Mouse (Mus musculus): Measurements from ENCODE around the gene Otop3. TPM values are rescaled to one million over a fixed set of nuclear protein-coding genes. Genes with fewer than 3 reads are reported as not detected.
A peak's percentile ranks its signal among the peaks of the same experiment; 100 is the strongest.

Otop3 gene
- polyA plus RNA-seq (2015; fragmentation: Nextera tagmentation; extraction: Ambion mirVana), result 0.37 TPM in 1 of 2 replicates, not detected in the other

GRCm38 (mm10) chr11:115334531-115334930 is at the start of gene Otop3:
TSS of gene Otop3 (plus strand) at chr11:115334731.
- Histone ChIP-seq H3K4me3 (replicated peaks; ENCODE audit: low read length) (peak within 1 kb of the TSS; percentile 30), H3K36me3 (ENCODE audit: control insufficient read depth, insufficient read depth) (no peaks in the 10 kb centered on the region), H3K9me3 (ENCODE audit: control insufficient read depth, low read length) (no peaks in the 10 kb centered on the region), H3K4me2 (ENCODE audit: low read length) (peak within 1 kb of the TSS; percentile 55), H3K27me3 (replicated peaks; ENCODE audit: control insufficient read depth, insufficient read depth, low read length) (peaks cover 21% of the 10 kb centered on the region), H3K27ac (ENCODE audit: low read length) (no peak within 1 kb of the TSS), H3K9ac (replicated peaks; ENCODE audit: low read depth, low read length) (peak within 1 kb of the TSS; percentile 28; the same call in 1 of the 2 replicates), H3K4me1 (replicated peaks; ENCODE audit: control insufficient read depth, insufficient read depth, low read length) (peaks cover 10% of the 10 kb centered on the region)
- under 1% methylated on average over 29 of the region's 29 CpGs for WGBS
- no peak for ATAC-seq

- Histone ChIP-seq H3K4me3 (replicated peaks; ENCODE audit: low read length) (no peak overlapping the region), H3K4me2 (ENCODE audit: low read length) (no peak overlapping the region), H3K27ac (ENCODE audit: low read length) (no peak overlapping the region), H3K9me3 (ENCODE audit: control insufficient read depth, low read length) (no peaks in the 10 kb centered on the region), H3K27me3 (replicated peaks; ENCODE audit: control insufficient read depth, insufficient read depth, low read length) (no peaks in the 10 kb centered on the region), H3K4me1 (replicated peaks; ENCODE audit: control insufficient read depth, insufficient read depth, low read length) (peaks cover 15% of the 10 kb centered on the region), H3K9ac (replicated peaks; ENCODE audit: low read depth, low read length) (no peak overlapping the region), H3K36me3 (ENCODE audit: control insufficient read depth, insufficient read depth) (no peaks in the 10 kb centered on the region)
- 75% methylated on average over 4 of the region's 4 CpGs for WGBS
- no peak for ATAC-seq
Measured at GRCm38 (mm10) chr11:115285282-115285681, 49.2 kb upstream of the Otop3 start.

GRCm38 (mm10) chr11:115286201-115286993 is 48.1 kb upstream of the Otop3 start:
- Histone ChIP-seq H3K36me3 (ENCODE audit: control insufficient read depth, insufficient read depth) (no peaks in the 10 kb centered on the region), H3K4me2 (ENCODE audit: low read length) (peak overlapping the region; percentile 10; the same call in 1 of the 2 replicates), H3K27me3 (replicated peaks; ENCODE audit: control insufficient read depth, insufficient read depth, low read length) (no peaks in the 10 kb centered on the region), H3K4me1 (replicated peaks; ENCODE audit: control insufficient read depth, insufficient read depth, low read length) (peaks cover 15% of the 10 kb centered on the region), H3K9ac (replicated peaks; ENCODE audit: low read depth, low read length) (no peak overlapping the region), H3K9me3 (ENCODE audit: control insufficient read depth, low read length) (no peaks in the 10 kb centered on the region), H3K4me3 (replicated peaks; ENCODE audit: low read length) (no peak overlapping the region), H3K27ac (ENCODE audit: low read length) (peak overlapping the region; percentile 39)
- 64% methylated on average over 19 of the region's 19 CpGs for WGBS
- peak; percentile 49; the same call in 1 of the 2 replicates for ATAC-seq

GRCm38 (mm10) chr11:115287386-115287785 is 47.1 kb upstream of the Otop3 start:
- no peak for ATAC-seq
- H3K27me3 ChIP-seq (replicated peaks; ENCODE audit: control insufficient read depth, insufficient read depth, low read length), result no peaks in the 10 kb centered on the region
- 77% methylated on average over 5 of the region's 5 CpGs for WGBS

GRCm38 (mm10) chr11:115288305-115288704 is 46.2 kb upstream of the Otop3 start:
- no peak overlapping the region for H3K27ac ChIP-seq (ENCODE audit: low read length)
- no peak overlapping the region for H3K4me3 ChIP-seq (replicated peaks; ENCODE audit: low read length)
- WGBS, result 77% methylated on average over 2 of the region's 2 CpGs
- H3K36me3 ChIP-seq (ENCODE audit: control insufficient read depth, insufficient read depth), result no peaks in the 10 kb centered on the region
- no peak overlapping the region for H3K4me2 ChIP-seq (ENCODE audit: low read length)
- H3K4me1 ChIP-seq (replicated peaks; ENCODE audit: control insufficient read depth, insufficient read depth, low read length), result peaks cover 15% of the 10 kb centered on the region
- H3K9me3 ChIP-seq (ENCODE audit: control insufficient read depth, low read length), result no peaks in the 10 kb centered on the region
- H3K27me3 ChIP-seq (replicated peaks; ENCODE audit: control insufficient read depth, insufficient read depth, low read length), result no peaks in the 10 kb centered on the region
- no peak overlapping the region for H3K9ac ChIP-seq (replicated peaks; ENCODE audit: low read depth, low read length)
- ATAC-seq, result no peak

More at GRCm38 (mm10) chr11:115287386-115287785, 47.1 kb upstream of the Otop3 start:
- no peak overlapping the region for H3K9ac ChIP-seq (replicated peaks; ENCODE audit: low read depth, low read length)
- H3K9me3 ChIP-seq (ENCODE audit: control insufficient read depth, low read length), result no peaks in the 10 kb centered on the region
- H3K36me3 ChIP-seq (ENCODE audit: control insufficient read depth, insufficient read depth), result no peaks in the 10 kb centered on the region
- H3K4me1 ChIP-seq (replicated peaks; ENCODE audit: control insufficient read depth, insufficient read depth, low read length), result peaks cover 15% of the 10 kb centered on the region
- no peak overlapping the region for H3K4me2 ChIP-seq (ENCODE audit: low read length)
- no peak overlapping the region for H3K27ac ChIP-seq (ENCODE audit: low read length)
- no peak overlapping the region for H3K4me3 ChIP-seq (replicated peaks; ENCODE audit: low read length)

GRCm38 (mm10) chr11:115289885-115290284 is 44.6 kb upstream of the Otop3 start:
- 82% methylated on average over 8 of the region's 8 CpGs for WGBS
- no peak overlapping the region for H3K4me2 ChIP-seq (ENCODE audit: low read length)
- no peak overlapping the region for H3K27ac ChIP-seq (ENCODE audit: low read length)
- no peaks in the 10 kb centered on the region for H3K36me3 ChIP-seq (ENCODE audit: control insufficient read depth, insufficient read depth)
- no peaks in the 10 kb centered on the region for H3K9me3 ChIP-seq (ENCODE audit: control insufficient read depth, low read length)
- no peak overlapping the region for H3K9ac ChIP-seq (replicated peaks; ENCODE audit: low read depth, low read length)
- ATAC-seq, result no peak
- H3K4me3 ChIP-seq (replicated peaks; ENCODE audit: low read length), result no peak overlapping the region
- peaks cover 15% of the 10 kb centered on the region for H3K4me1 ChIP-seq (replicated peaks; ENCODE audit: control insufficient read depth, insufficient read depth, low read length)
- H3K27me3 ChIP-seq (replicated peaks; ENCODE audit: control insufficient read depth, insufficient read depth, low read length), result no peaks in the 10 kb centered on the region

- H3K36me3 ChIP-seq (ENCODE audit: control insufficient read depth, insufficient read depth), result no peaks in the 10 kb centered on the region
- 89% methylated on average over 1 of the region's 1 CpGs for WGBS
- no peak for ATAC-seq
- H3K4me3 ChIP-seq (replicated peaks; ENCODE audit: low read length), result no peak overlapping the region
- no peak overlapping the region for H3K9ac ChIP-seq (replicated peaks; ENCODE audit: low read depth, low read length)
- H3K27ac ChIP-seq (ENCODE audit: low read length), result no peak overlapping the region
- no peaks in the 10 kb centered on the region for H3K9me3 ChIP-seq (ENCODE audit: control insufficient read depth, low read length)
- no peaks in the 10 kb centered on the region for H3K27me3 ChIP-seq (replicated peaks; ENCODE audit: control insufficient read depth, insufficient read depth, low read length)
- no peak overlapping the region for H3K4me2 ChIP-seq (ENCODE audit: low read length)
- peaks cover 15% of the 10 kb centered on the region for H3K4me1 ChIP-seq (replicated peaks; ENCODE audit: control insufficient read depth, insufficient read depth, low read length)
Measured at GRCm38 (mm10) chr11:115290314-115290713, 44.2 kb upstream of the Otop3 start.

GRCm38 (mm10) chr11:115290919-115291318 is 43.6 kb upstream of the Otop3 start:
- Histone ChIP-seq H3K4me3 (replicated peaks; ENCODE audit: low read length) (no peak overlapping the region), H3K4me1 (replicated peaks; ENCODE audit: control insufficient read depth, insufficient read depth, low read length) (peaks cover 13% of the 10 kb centered on the region), H3K27ac (ENCODE audit: low read length) (no peak overlapping the region), H3K27me3 (replicated peaks; ENCODE audit: control insufficient read depth, insufficient read depth, low read length) (no peaks in the 10 kb centered on the region), H3K36me3 (ENCODE audit: control insufficient read depth, insufficient read depth) (no peaks in the 10 kb centered on the region), H3K4me2 (ENCODE audit: low read length) (no peak overlapping the region), H3K9ac (replicated peaks; ENCODE audit: low read depth, low read length) (no peak overlapping the region), H3K9me3 (ENCODE audit: control insufficient read depth, low read length) (no peaks in the 10 kb centered on the region)
- 70% methylated on average over 6 of the region's 6 CpGs for WGBS
- ATAC-seq, result no peak; the same call in 1 of the 2 replicates

GRCm38 (mm10) chr11:115291503-115291902 is 43.0 kb upstream of the Otop3 start:
- Histone ChIP-seq H3K4me3 (replicated peaks; ENCODE audit: low read length) (no peak overlapping the region), H3K4me2 (ENCODE audit: low read length) (no peak overlapping the region), H3K27me3 (replicated peaks; ENCODE audit: control insufficient read depth, insufficient read depth, low read length) (no peaks in the 10 kb centered on the region), H3K27ac (ENCODE audit: low read length) (no peak overlapping the region), H3K9me3 (ENCODE audit: control insufficient read depth, low read length) (no peaks in the 10 kb centered on the region), H3K4me1 (replicated peaks; ENCODE audit: control insufficient read depth, insufficient read depth, low read length) (peaks cover 7% of the 10 kb centered on the region), H3K9ac (replicated peaks; ENCODE audit: low read depth, low read length) (no peak overlapping the region), H3K36me3 (ENCODE audit: control insufficient read depth, insufficient read depth) (no peaks in the 10 kb centered on the region)
- ATAC-seq, result no peak
- 81% methylated on average over 10 of the region's 10 CpGs for WGBS
